Mouse (Mus musculus) olfactory bulb, adult 2 months (tissue): ENCODE results near the gene Rasa2. TPM values are rescaled to one million over a fixed set of nuclear protein-coding genes. Genes with fewer than 3 reads are reported as not detected.
A peak's percentile ranks its signal among the peaks of the same experiment; 100 is the strongest.

ENCODE experiments used
- H3K27ac ChIP-seq: fragments of 200-500 bp; 2 replicates; pipeline ENCODE4 v1.5.1; 2012; ENCODE audit warnings: low read depth, low read length; ENCODE audit not compliant: insufficient read depth
- H3K4me1 ChIP-seq: fragments of 200-500 bp; 2 replicates; pipeline ENCODE4 v1.6.1; 2012; ENCODE audit warnings: low read length; ENCODE audit not compliant: control insufficient read depth, insufficient read depth
- H3K4me3 ChIP-seq: fragments of 200-500 bp; 2 replicates; pipeline ENCODE4 v1.5.1; 2012; ENCODE audit warnings: mild to moderate bottlenecking, low read depth, low read length, moderate library complexity; ENCODE audit not compliant: insufficient read depth
- CTCF ChIP-seq: fragments of 200-500 bp; IDR thresholded peaks from 2 replicates; pipeline ENCODE4 v1.5.1; 2012; ENCODE audit warnings: low read depth, mild to moderate bottlenecking, low read length, moderate library complexity; ENCODE audit not compliant: insufficient read depth
- POLR2A ChIP-seq: fragments of 200-500 bp; IDR thresholded peaks from 2 replicates; pipeline ENCODE4 v1.6.1; 2012; ENCODE audit warnings: mild to moderate bottlenecking, low read depth, low read length, moderate library complexity; ENCODE audit not compliant: insufficient read depth
- WGBS: fragments of 180-500 bp; shearing (Covaris S2); methylation state at CpG from one replicate; pipeline ENCODE4 v1.1.7; 2018; 5-methylcytosine and 5-hydroxymethylcytosine counted together
- polyA plus RNA-seq: library from polyadenylated mRNA; stranded (reverse); fragments of >200 nt; gene quantifications from 2 replicates; pipeline ENCODE4 v1.2.4, GENCODE M21; 2012; ENCODE audit warnings: low replicate concordance; ENCODE audit not compliant: missing spikeins, insufficient read depth, insufficient read length

Gene Rasa2
- polyA plus RNA-seq, 1 experiment, result not detected

- H3K27ac ChIP-seq, result no peak overlapping the region
- H3K4me3 ChIP-seq, result no peak overlapping the region
- WGBS, result 96% methylated on average over 4 of the region's 4 CpGs
- no peak for TF ChIP-seq CTCF
- no peak for TF ChIP-seq POLR2A
- H3K4me1 ChIP-seq, result peaks cover 6% of the 10 kb centered on the region
These were observed 126.3 kb downstream of the Rasa2 start for GRCm38 (mm10) chr9:96505156-96505555.

DNA sequence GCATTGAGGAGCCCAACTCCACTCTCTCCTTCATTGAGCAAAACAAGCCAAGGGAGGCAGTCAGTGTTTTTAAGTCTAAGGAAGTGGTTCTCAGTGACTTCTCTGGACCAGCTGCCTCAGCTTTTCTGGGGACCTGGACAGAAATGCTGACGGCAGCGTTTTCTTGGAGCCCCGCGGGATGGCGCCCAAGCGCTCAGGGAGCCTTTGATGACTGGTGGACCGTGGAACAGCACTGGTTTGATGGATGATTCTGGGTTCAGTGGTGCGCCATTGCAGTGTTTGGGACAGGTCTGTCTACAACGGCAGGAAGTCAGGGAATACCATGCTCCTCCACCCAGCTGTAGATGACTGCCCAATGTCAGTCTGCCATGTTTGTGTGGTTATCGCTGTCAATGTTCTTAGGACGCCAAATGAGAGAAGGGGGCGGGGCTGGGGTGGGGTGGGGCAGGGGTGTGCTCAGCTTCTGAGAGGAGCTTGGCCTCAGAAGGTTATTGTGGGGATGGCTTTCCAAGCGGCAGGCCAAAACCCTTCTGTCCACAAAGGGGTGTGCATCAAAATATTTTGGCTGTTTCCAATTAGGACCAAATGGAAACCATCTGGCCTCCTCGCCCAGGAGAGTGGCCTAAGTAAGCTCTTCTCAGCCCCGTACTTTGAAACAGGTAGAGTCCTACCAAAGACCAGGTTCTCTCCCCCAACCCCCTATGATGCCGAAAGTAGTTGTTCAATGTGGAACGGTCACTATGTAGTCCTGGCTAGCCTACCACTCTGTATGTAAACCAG, 127.1 kb downstream of the Rasa2 start:
- TF ChIP-seq CTCF (no peak), POLR2A (no peak)
- H3K4me3 ChIP-seq, result no peak overlapping the region
- WGBS, result 92% methylated on average over 17 of the region's 17 CpGs
- no peak overlapping the region for H3K27ac ChIP-seq
- peaks cover 6% of the 10 kb centered on the region for H3K4me1 ChIP-seq

GRCm38 (mm10) chr9:96502856-96503610, 128.4 kb downstream of the Rasa2 start:
- Histone ChIP-seq H3K27ac (no peak overlapping the region), H3K4me3 (no peak overlapping the region), H3K4me1 (peaks cover 6% of the 10 kb centered on the region)
- WGBS, result 84% methylated on average over 6 of the region's 6 CpGs
- no peak for TF ChIP-seq POLR2A
- TF ChIP-seq CTCF, result no peak

DNA sequence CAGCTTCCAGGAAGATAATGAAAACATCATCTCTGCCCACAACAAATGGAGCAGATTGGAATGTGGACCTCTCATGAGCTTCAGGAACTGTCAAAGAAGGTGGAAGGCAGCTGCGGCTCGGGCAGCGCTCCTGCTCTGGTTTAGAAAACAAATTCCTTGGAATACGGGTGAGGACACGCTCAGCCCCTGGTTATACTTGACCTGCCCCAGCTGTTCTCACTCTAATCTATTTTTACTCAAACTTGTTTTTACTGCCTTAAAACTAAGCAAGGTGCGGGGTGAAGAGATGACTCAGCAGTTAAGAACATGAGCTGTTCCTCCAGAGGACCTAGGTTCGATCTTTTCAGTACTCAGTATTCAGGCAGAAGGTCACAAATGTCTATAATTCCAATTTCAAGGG, 130.2 kb downstream of the Rasa2 start:
- 73% methylated on average over 7 of the region's 7 CpGs for WGBS

GRCm38 (mm10) chr9:96493212-96493611, 138.2 kb downstream of the Rasa2 start:
- WGBS, result 63% methylated on average over 3 of the region's 3 CpGs
- Histone ChIP-seq H3K4me1 (no peaks in the 10 kb centered on the region), H3K4me3 (no peak overlapping the region), H3K27ac (no peak overlapping the region)
- no peak for TF ChIP-seq POLR2A
- no peak for TF ChIP-seq CTCF

More for the DNA sequence above, 130.2 kb downstream of the Rasa2 start:
- Histone ChIP-seq H3K4me1 (peaks cover 5% of the 10 kb centered on the region), H3K4me3 (no peak overlapping the region), H3K27ac (no peak overlapping the region)
- TF ChIP-seq CTCF, result no peak
- no peak for TF ChIP-seq POLR2A

- Histone ChIP-seq H3K27ac (no peak overlapping the region), H3K4me1 (no peaks in the 10 kb centered on the region), H3K4me3 (no peak overlapping the region)
- 32% methylated on average over 12 of the region's 12 CpGs for WGBS
- TF ChIP-seq POLR2A (no peak), CTCF (peak; percentile 79)
These were observed 139.6 kb downstream of the Rasa2 start for GRCm38 (mm10) chr9:96491810-96492209.

Other genes starting within 250 kb of the Rasa2 start
- gene Rnf7, start 152.9 kb downstream of the Rasa2 start, polyA plus RNA-seq, result not detected in 2 replicates
- gene Gm28729, start 106.4 kb downstream of the Rasa2 start, polyA plus RNA-seq, result not detected in 2 replicates
- 74.3 TPM in 1 of 2 replicates, not detected in the other for gene Zbtb38, start 121.2 kb upstream of the Rasa2 start, polyA plus RNA-seq